Mouse (Mus musculus) liver, adult 2 months (tissue): Measurements from ENCODE around the gene Psmd14.

Experiments
- CTCF ChIP-seq: fragments of 200-500 bp; IDR thresholded peaks from 2 replicates; pipeline ENCODE4 v1.5.1; 2011; ENCODE audit warnings: low read depth, low read length, control low read depth
- POLR2A ChIP-seq: fragments of 200-500 bp; IDR thresholded peaks from 2 replicates; pipeline ENCODE4 v1.6.1; 2011; ENCODE audit warnings: low read length, control low read depth; ENCODE audit not compliant: insufficient read depth; ENCODE audit errors: extremely low read depth

DNA sequence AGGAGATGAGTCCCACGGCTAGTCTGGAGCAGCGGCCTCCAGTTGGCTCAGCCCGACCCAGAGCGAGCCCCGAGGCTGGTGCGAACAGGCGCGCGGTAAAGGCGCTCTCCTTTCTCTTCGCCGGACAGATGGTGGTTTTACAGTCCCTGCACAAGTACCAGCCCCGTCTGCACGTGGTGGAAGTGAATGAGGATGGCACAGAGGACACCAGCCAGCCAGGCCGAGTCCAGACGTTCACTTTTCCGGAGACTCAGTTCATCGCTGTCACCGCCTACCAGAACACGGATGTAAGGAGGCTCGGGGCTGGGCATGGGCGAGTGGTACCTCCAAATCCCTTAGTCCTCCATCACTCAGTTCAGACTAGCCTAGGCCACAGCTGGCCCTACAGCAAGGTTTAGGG lies 95.7 kb downstream of the Psmd14 start:
- TF ChIP-seq POLR2A (no peak), CTCF (no peak)
